Mouse (Mus musculus) limb, embryonic 12.5 days (tissue): ENCODE data around the gene Actn4. TPM values are rescaled to one million over a fixed set of nuclear protein-coding genes. Genes with fewer than 3 reads are reported as not detected.
"Not testable (repeated sequence)": the region's sequence is repeated elsewhere in the genome, so short reads cannot be mapped to it uniquely, and the experiment has no call there.

Experiments used
- ATAC-seq: fragments of 200-750 bp; cut with Nextera tagmentation; 2 replicates; pipeline ENCODE4 v1.8.0; 2017; ENCODE audit warnings: low read depth, moderate TSS enrichment; ENCODE audit not compliant: insufficient number of reproducible peaks, insufficient read depth, low FRiP score, low TSS enrichment
- H3K27ac ChIP-seq: fragments of 300-500 bp; sonication (generic); 2 replicates; pipeline ENCODE4 v1.5.1; 2016; ENCODE audit warnings: mild to moderate bottlenecking, moderate library complexity
- H3K27me3 ChIP-seq: fragments of 300-500 bp; sonication (generic); 2 replicates; pipeline ENCODE4 v1.6.1; 2016; ENCODE audit warnings: mild to moderate bottlenecking, moderate library complexity
- H3K36me3 ChIP-seq: fragments of 300-500 bp; sonication (generic); 2 replicates; pipeline ENCODE4 v1.6.1; 2016; ENCODE audit warnings: mild to moderate bottlenecking, moderate library complexity
- H3K4me1 ChIP-seq: fragments of 300-500 bp; sonication (generic); replicated peaks from 2 replicates; pipeline ENCODE4 v1.6.1; 2016
- H3K4me2 ChIP-seq: fragments of 300-500 bp; sonication (generic); 2 replicates; pipeline ENCODE4 v1.6.1; 2016; ENCODE audit warnings: mild to moderate bottlenecking, moderate library complexity
- H3K4me3 ChIP-seq: fragments of 300-500 bp; sonication (generic); replicated peaks from 2 replicates; pipeline ENCODE4 v1.5.1; 2016; ENCODE audit warnings: mild to moderate bottlenecking
- H3K9ac ChIP-seq: fragments of 300-500 bp; sonication (generic); replicated peaks from 2 replicates; pipeline ENCODE4 v1.6.1; 2016; ENCODE audit warnings: mild to moderate bottlenecking, moderate library complexity
- H3K9me3 ChIP-seq: fragments of 300-500 bp; sonication (generic); 2 replicates; pipeline ENCODE4 v1.6.1; 2016; ENCODE audit warnings: mild to moderate bottlenecking, moderate library complexity
- WGBS: fragments of 180-500 bp; shearing (Covaris S2); methylation state at CpG from one replicate; pipeline ENCODE4 v1.1.7; 2016; 5-methylcytosine and 5-hydroxymethylcytosine counted together
- polyA plus RNA-seq: library from polyadenylated mRNA; unstranded; fragments of >200 nt; fragmentation: Nextera tagmentation; extraction: Ambion mirVana; gene quantifications from 2 replicates; pipeline ENCODE4 v1.2.1, GENCODE M21; 2016

Actn4 gene
- polyA plus RNA-seq, 1 experiment from 2014 or later: 269 TPM

- Histone ChIP-seq H3K36me3 (no peaks in the 10 kb centered on the region), H3K4me2 (no peak within 1 kb of the TSS), H3K4me1 (peaks cover 8% of the 10 kb centered on the region; the same call in 1 of the 2 replicates), H3K9ac (no peak within 1 kb of the TSS), H3K27me3 (peaks cover 7% of the 10 kb centered on the region), H3K4me3 (no peak within 1 kb of the TSS), H3K27ac (no peak within 1 kb of the TSS), H3K9me3 (no peaks in the 10 kb centered on the region)
- 33% methylated on average over 13 of the region's 13 CpGs for WGBS
- no peak for ATAC-seq
These were observed 80.9 kb downstream of the Actn4 start, which contains the start of gene Capn12 for GRCm38 (mm10) chr7:28881199-28881598. Gene Capn12 (plus strand): TSS chr7:28881422.

- Histone ChIP-seq H3K4me2 (no peak overlapping the region), H3K9me3 (no peaks in the 10 kb centered on the region), H3K27me3 (peaks cover under 1% of the 10 kb centered on the region; the same call in 1 of the 2 replicates), H3K36me3 (no peaks in the 10 kb centered on the region), H3K4me3 (no peak overlapping the region), H3K9ac (no peak overlapping the region), H3K4me1 (peaks cover 8% of the 10 kb centered on the region; the same call in 1 of the 2 replicates), H3K27ac (no peak overlapping the region)
- WGBS: 83% methylated on average over 10 of the region's 10 CpGs
- no peak for ATAC-seq
These were observed 81.6 kb downstream of the Actn4 start for GRCm38 (mm10) chr7:28880554-28880953.

GRCm38 (mm10) chr7:28879606-28880005 lies 82.5 kb downstream of the Actn4 start:
- H3K27ac ChIP-seq: no peak overlapping the region
- no peak for ATAC-seq
- no peak overlapping the region for H3K4me2 ChIP-seq
- no peaks in the 10 kb centered on the region for H3K27me3 ChIP-seq
- H3K9me3 ChIP-seq: no peaks in the 10 kb centered on the region
- no peaks in the 10 kb centered on the region for H3K36me3 ChIP-seq
- H3K4me3 ChIP-seq: no peak overlapping the region
- peaks cover 8% of the 10 kb centered on the region; the same call in 1 of the 2 replicates for H3K4me1 ChIP-seq
- WGBS: 66% methylated on average over 7 of the region's 7 CpGs
- H3K9ac ChIP-seq: no peak overlapping the region

- Histone ChIP-seq H3K27me3 (no peaks in the 10 kb centered on the region), H3K27ac (no peak overlapping the region), H3K9me3 (no peaks in the 10 kb centered on the region), H3K9ac (no peak overlapping the region), H3K4me2 (no peak overlapping the region), H3K4me1 (peaks cover 15% of the 10 kb centered on the region; the same call in 1 of the 2 replicates), H3K36me3 (no peaks in the 10 kb centered on the region), H3K4me3 (no peak overlapping the region)
- no peak for ATAC-seq
- WGBS: 69% methylated on average over 4 of the region's 4 CpGs
These were observed 84.3 kb downstream of the Actn4 start for GRCm38 (mm10) chr7:28877856-28878255.

- H3K4me3 ChIP-seq: no peak overlapping the region
- no peak for ATAC-seq
These were observed 85.0 kb downstream of the Actn4 start for GRCm38 (mm10) chr7:28877155-28877554.

GRCm38 (mm10) chr7:28876099-28876498 lies 86.0 kb downstream of the Actn4 start:
- ATAC-seq: no peak
- Histone ChIP-seq H3K36me3 (no peaks in the 10 kb centered on the region), H3K4me3 (no peak overlapping the region), H3K27me3 (no peaks in the 10 kb centered on the region), H3K4me2 (no peak overlapping the region), H3K4me1 (0 out of 2 replicates have a peak, but pooled peaks cover 8% of the 10 kb centered on the region), H3K9me3 (no peaks in the 10 kb centered on the region), H3K9ac (no peak overlapping the region), H3K27ac (no peak overlapping the region)
- 89% methylated on average over 4 of the region's 4 CpGs for WGBS

More at GRCm38 (mm10) chr7:28877155-28877554, 85.0 kb downstream of the Actn4 start:
- H3K9me3 ChIP-seq: no peaks in the 10 kb centered on the region
- WGBS: 92% methylated on average over 7 of the region's 7 CpGs
- H3K36me3 ChIP-seq: no peaks in the 10 kb centered on the region
- no peak overlapping the region for H3K4me2 ChIP-seq
- H3K4me1 ChIP-seq: peaks cover 15% of the 10 kb centered on the region; the same call in 1 of the 2 replicates
- H3K27ac ChIP-seq: no peak overlapping the region
- H3K9ac ChIP-seq: no peak overlapping the region
- H3K27me3 ChIP-seq: no peaks in the 10 kb centered on the region

DNA sequence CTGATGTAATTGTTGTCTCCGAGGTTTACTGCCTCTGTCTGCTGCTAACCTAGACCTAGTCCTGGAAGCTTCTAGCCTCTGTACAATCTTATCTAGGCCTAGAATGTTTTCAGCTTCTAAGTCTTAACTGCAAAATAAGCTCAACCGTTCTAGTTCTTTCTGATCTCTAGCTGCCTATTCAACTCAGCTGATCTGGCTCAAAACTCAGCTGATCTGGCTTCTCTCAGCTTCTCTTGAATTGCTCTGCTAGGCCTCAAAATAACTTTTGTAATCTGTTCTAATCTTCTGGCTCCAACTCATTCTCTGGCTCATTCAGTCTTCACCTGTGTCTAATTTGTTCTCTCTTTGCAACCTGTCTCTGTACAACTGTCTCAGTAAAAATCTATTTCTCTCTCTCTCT lies 87.6 kb downstream of the Actn4 start:
- Histone ChIP-seq H3K27me3 (no peaks in the 10 kb centered on the region), H3K4me1 (0 out of 2 replicates have a peak, but pooled peaks cover 7% of the 10 kb centered on the region), H3K9me3 (no peaks in the 10 kb centered on the region), H3K4me3 (no peak overlapping the region), H3K36me3 (no peaks in the 10 kb centered on the region), H3K9ac (no peak overlapping the region), H3K27ac (0 out of 2 replicates have a peak overlapping the region, but pooled peaks have one; percentile 31), H3K4me2 (no peak overlapping the region)
- WGBS: 60% methylated on average over 2 of the region's 2 CpGs
- ATAC-seq: no peak

DNA sequence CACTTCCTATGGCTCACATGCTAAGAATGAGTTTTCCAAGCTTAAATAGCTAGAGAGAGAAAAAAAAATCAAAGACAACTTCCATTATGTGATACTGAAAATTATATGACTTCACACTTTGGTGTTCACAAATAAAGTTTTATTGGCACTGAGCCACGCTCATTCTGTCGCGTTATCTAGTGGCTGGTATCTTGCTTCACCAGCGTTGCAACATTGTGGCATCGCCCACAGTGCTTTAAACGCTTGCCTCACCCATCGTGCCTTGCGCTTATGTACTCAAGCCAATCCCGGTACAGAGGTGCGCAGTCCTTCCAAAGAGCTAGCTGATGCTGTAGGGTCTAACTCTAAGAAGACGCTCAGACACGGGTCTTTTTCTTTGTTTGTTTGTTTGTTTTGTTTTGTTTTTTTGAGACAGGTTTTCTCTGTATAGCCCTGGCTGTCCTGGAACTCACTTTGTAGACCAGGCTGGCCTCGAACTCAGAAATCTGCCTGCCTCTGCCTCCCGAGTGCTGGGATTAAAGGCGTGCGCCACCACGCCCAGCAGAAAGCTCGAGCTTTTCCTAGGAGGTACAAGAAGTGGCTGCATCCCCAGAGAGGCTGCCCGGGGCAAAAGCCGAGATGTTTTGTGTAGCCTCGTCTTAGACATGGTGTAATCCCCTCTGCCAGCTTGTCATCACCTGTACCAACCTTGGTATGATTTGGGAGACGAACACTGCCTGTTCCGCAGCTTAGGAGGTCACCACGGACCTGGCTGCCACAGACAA lies 91.1 kb downstream of the Actn4 start:
- H3K27me3 ChIP-seq: no peaks in the 10 kb centered on the region
- H3K36me3 ChIP-seq: no peaks in the 10 kb centered on the region
- ATAC-seq: no peak
- WGBS: 90% methylated on average over 24 of the region's 24 CpGs
- no peak overlapping the region for H3K4me3 ChIP-seq
- no peak overlapping the region for H3K4me2 ChIP-seq
- H3K9ac ChIP-seq: no peak overlapping the region
- peaks cover 10% of the 10 kb centered on the region; the same call in 1 of the 2 replicates for H3K4me1 ChIP-seq
- H3K27ac ChIP-seq: no peak overlapping the region
- no peaks in the 10 kb centered on the region for H3K9me3 ChIP-seq

GRCm38 (mm10) chr7:28867508-28868340 lies 94.4 kb downstream of the Actn4 start:
- not testable (repeated sequence) for H3K4me2 ChIP-seq, H3K27me3 ChIP-seq, H3K9me3 ChIP-seq, H3K9ac ChIP-seq, H3K36me3 ChIP-seq, ATAC-seq, H3K27ac ChIP-seq, H3K4me3 ChIP-seq
- H3K4me1 ChIP-seq: peaks cover 18% of the 10 kb centered on the region
- WGBS: 30% methylated on average over 23 of the region's 23 CpGs

GRCm38 (mm10) chr7:28866769-28867507 lies 95.2 kb downstream of the Actn4 start:
- Histone ChIP-seq H3K9me3 (no peaks in the 10 kb centered on the region), H3K9ac (no peak overlapping the region), H3K27me3 (no peaks in the 10 kb centered on the region), H3K27ac (no peak overlapping the region), H3K36me3 (no peaks in the 10 kb centered on the region), H3K4me2 (no peak overlapping the region), H3K4me1 (peaks cover 18% of the 10 kb centered on the region), H3K4me3 (no peak overlapping the region)
- 87% methylated on average over 28 of the region's 28 CpGs for WGBS
- no peak for ATAC-seq
